Mouse (Mus musculus) liver, postnatal 0 days (tissue): ENCODE results near the gene Agbl4.

ENCODE experiments used
- CTCF ChIP-seq: sonication (generic); IDR thresholded peaks from 2 replicates; pipeline ENCODE4 v1.5.1; 2016; ENCODE audit warnings: antibody characterized with exemption, low read depth
- EP300 ChIP-seq: IDR thresholded peaks from 2 replicates; pipeline ENCODE4 v1.6.1; 2016; ENCODE audit warnings: antibody characterized with exemption, low read depth, mild to moderate bottlenecking

GRCm38 (mm10) chr4:111467796-111468195 is 1070.3 kb downstream of the Agbl4 start:
- TF ChIP-seq CTCF (no peak), EP300 (no peak)
